Comparison of ENCODE assay signal across 17 mouse cellular contexts in genomic region chr3:52622530-52622929, GRCm38 (mm10).
"Had no signal": no experiment of that assay in that cellular context is flagged by ENCODE, and none has a peak within 500 bp of the region (broad histone marks: within the 10 kb centered on the region; RNA-seq: fewer than 3 reads in every experiment).

No protein-coding gene starts in this region.

- H3K4me1 ChIP-seq: limb, embryonic 15.5 days; neural tube, embryonic 15.5 days had no signal

- H3K36me3 ChIP-seq: limb, embryonic 15.5 days; liver, embryonic 15.5 days; midbrain, embryonic 10.5 days; neural tube, embryonic 15.5 days had no signal

- H3K4me2 ChIP-seq: limb, embryonic 15.5 days; liver, embryonic 15.5 days; lung, embryonic 14.5 days; neural tube, embryonic 15.5 days had no signal

- H3K27me3 ChIP-seq: limb, embryonic 15.5 days; liver, embryonic 15.5 days; neural tube, embryonic 15.5 days had no signal

- ATAC-seq: intestine, embryonic 16.5 days had no signal

- H3K27ac ChIP-seq: kidney, postnatal 0 days; limb, embryonic 15.5 days; liver, embryonic 15.5 days; midbrain, embryonic 10.5 days; neural tube, embryonic 15.5 days had no signal

- H3K4me3 ChIP-seq: limb, embryonic 15.5 days; liver, embryonic 15.5 days; midbrain, embryonic 10.5 days; myocyte; neural tube, embryonic 15.5 days had no signal

- DNase-seq: layer of hippocampus, adult 9-11 months; layer of hippocampus, postnatal 36 days; lung, embryonic 14.5 days; lung, postnatal 10 days; lung, postnatal 4 days; midbrain, embryonic 14.5 days; right cerebral cortex, adult 18-20 months; right cerebral cortex, postnatal 25 days; thymus, adult 18-20 months; thymus, postnatal 14 days had no signal

- H3K9ac ChIP-seq: limb, embryonic 15.5 days; liver, embryonic 15.5 days; lung, embryonic 14.5 days; neural tube, embryonic 15.5 days had no signal

- H3K9me3 ChIP-seq: limb, embryonic 15.5 days; liver, embryonic 15.5 days; midbrain, embryonic 10.5 days; neural tube, embryonic 15.5 days had no signal
